In the genomic region with DNA sequence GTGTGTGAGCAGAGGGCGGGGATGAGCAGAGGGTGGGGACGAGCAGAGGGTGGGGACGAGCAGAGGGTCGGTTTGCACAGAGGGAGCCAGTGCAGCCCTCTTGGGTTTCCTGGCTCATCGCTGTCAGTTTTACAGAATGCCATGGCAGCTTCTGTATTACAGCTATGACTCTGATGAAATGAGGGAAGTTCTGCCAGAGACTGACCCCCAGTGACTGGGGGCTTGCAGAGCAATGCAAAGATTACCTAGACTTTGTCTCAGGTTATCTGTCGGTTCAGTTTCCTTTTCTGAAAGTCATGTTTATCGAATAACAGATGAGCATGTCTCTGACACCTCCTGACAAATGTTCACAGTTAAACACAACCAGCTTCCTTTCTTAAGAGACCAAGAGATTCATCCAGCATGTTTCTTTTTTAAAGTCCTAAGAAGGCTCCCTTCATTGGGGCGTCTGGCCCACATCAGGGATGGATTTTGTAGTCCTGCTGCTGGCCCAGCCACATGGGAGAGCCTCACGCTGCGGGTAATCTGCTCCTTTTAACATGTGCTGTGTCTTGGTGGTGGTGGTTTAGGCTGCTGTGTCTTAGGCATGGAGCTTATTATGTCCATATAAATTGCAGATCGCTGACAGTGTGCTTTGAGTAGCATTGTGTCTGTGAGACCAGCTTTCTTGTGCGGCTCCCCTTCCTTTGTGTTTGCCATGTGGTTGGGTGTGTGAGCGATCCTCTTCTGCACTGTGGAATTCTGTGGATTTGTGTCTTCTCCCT, we compare ENCODE assay signal across 11 mouse cellular contexts.
DNase-seq lines count a peak whose midpoint lies in the region; ATAC-seq and TF ChIP-seq lines count a peak whose summit lies in the region.
"Had no signal": no experiment of that assay in that cellular context is flagged by ENCODE, and none has a peak within 500 bp of the region (broad histone marks: within the 10 kb centered on the region; RNA-seq: fewer than 3 reads in every experiment).

No protein-coding gene starts in this region.

- no peak overlapping the region for H3K4me3 ChIP-seq in heart, embryonic 16.5 days (ENCODE audit: low read length)
- no peak overlapping the region for H3K4me3 ChIP-seq in midbrain, embryonic 13.5 days (replicated peaks)
- H3K4me3 ChIP-seq in kidney, adult 2 months (ENCODE audit: insufficient read depth, low read depth, low read length) = no peak overlapping the region
- H3K4me3 ChIP-seq: limb, embryonic 15.5 days had no signal

- H3K9me3 ChIP-seq in heart, embryonic 16.5 days (replicated peaks; ENCODE audit: control insufficient read depth, low read length) = no peaks in the 10 kb centered on the region
- no peaks in the 10 kb centered on the region for H3K9me3 ChIP-seq in midbrain, embryonic 13.5 days
- H3K9me3 ChIP-seq: limb, embryonic 15.5 days had no signal

- no peak for TF ChIP-seq POLR2A in kidney, adult 2 months (IDR thresholded peaks at IDR 0.05; ENCODE audit: low read depth, low read length)

- 44% methylated on average over 13 of the region's 13 CpGs for WGBS in heart, embryonic 16.5 days
- WGBS in midbrain, embryonic 13.5 days = 39% methylated on average over 13 of the region's 13 CpGs
- WGBS in kidney, adult 2 months = 61% methylated on average over 13 of the region's 13 CpGs

- TF ChIP-seq CTCF in kidney, adult 2 months (conservative IDR thresholded peaks at IDR 0.05; ENCODE audit: insufficient read depth, insufficient read length, low read depth, low read length) = no peak

- H3K27ac ChIP-seq in heart, embryonic 16.5 days (ENCODE audit: low read length) = peak overlapping the region; percentile 24; the same call in 1 of the 2 replicates
- H3K27ac ChIP-seq in midbrain, embryonic 13.5 days = peak overlapping the region; percentile 59; the same call in 1 of the 2 replicates
- H3K27ac ChIP-seq in kidney, adult 2 months (ENCODE audit: insufficient read depth, low read depth, low read length) = no peak overlapping the region
- H3K27ac ChIP-seq: limb, embryonic 15.5 days had no signal

- no peak overlapping the region for H3K4me2 ChIP-seq in heart, embryonic 16.5 days (ENCODE audit: low read depth, low read length)
- no peak overlapping the region for H3K4me2 ChIP-seq in midbrain, embryonic 13.5 days (replicated peaks)
- H3K4me2 ChIP-seq: limb, embryonic 15.5 days had no signal

- H3K36me3 ChIP-seq in heart, embryonic 16.5 days (ENCODE audit: control insufficient read depth, insufficient read depth) = no peaks in the 10 kb centered on the region
- H3K36me3 ChIP-seq in midbrain, embryonic 13.5 days = no peaks in the 10 kb centered on the region
- no peaks in the 10 kb centered on the region for H3K36me3 ChIP-seq in kidney, adult 2 months (ENCODE audit: control insufficient read depth, insufficient read depth, low read length)
- H3K36me3 ChIP-seq: limb, embryonic 15.5 days had no signal

- no peak for ATAC-seq in heart, embryonic 16.5 days (replicated peaks; ENCODE audit: extremely low read depth, insufficient read depth, low FRiP score)
- peak; percentile 57 for ATAC-seq in common myeloid progenitor, adult 5-6 weeks (replicated peaks; ENCODE audit: low read depth, poor library complexity, severe bottlenecking)
- ATAC-seq in midbrain, embryonic 13.5 days = peak; percentile 16; the same call in 1 of the 2 replicates
- ATAC-seq in monocyte, adult 5-6 weeks (replicated peaks; ENCODE audit: insufficient number of reproducible peaks, low FRiP score, low TSS enrichment, poor library complexity, severe bottlenecking) = no peak
- ATAC-seq: intestine, postnatal 0 days had no signal

- H3K4me1 ChIP-seq in heart, embryonic 16.5 days (ENCODE audit: control insufficient read depth, insufficient read depth, low read length) = peaks cover 22% of the 10 kb centered on the region
- peaks cover 53% of the 10 kb centered on the region for H3K4me1 ChIP-seq in midbrain, embryonic 13.5 days (replicated peaks)
- no peaks in the 10 kb centered on the region for H3K4me1 ChIP-seq in kidney, adult 2 months (ENCODE audit: control insufficient read depth, insufficient read depth, low read length)

- H3K9ac ChIP-seq in heart, embryonic 16.5 days (ENCODE audit: low read length) = no peak overlapping the region
- no peak overlapping the region for H3K9ac ChIP-seq in midbrain, embryonic 13.5 days (replicated peaks)
- H3K9ac ChIP-seq: limb, embryonic 15.5 days had no signal

- no peaks in the 10 kb centered on the region for H3K27me3 ChIP-seq in heart, embryonic 16.5 days (ENCODE audit: control insufficient read depth, insufficient read depth, low read length)
- H3K27me3 ChIP-seq in midbrain, embryonic 13.5 days = no peaks in the 10 kb centered on the region
- no peaks in the 10 kb centered on the region for H3K27me3 ChIP-seq in kidney, adult 2 months (replicated peaks; ENCODE audit: control insufficient read depth, insufficient read depth, low read length)

- no peak for DNase-seq in heart, adult 18-20 months
- DNase-seq in forelimb bud, embryonic 11.5 days (ENCODE audit: low read depth, low spot score) = peak; percentile 45
- no peak for DNase-seq in right cerebral cortex, postnatal 36 days (ENCODE audit: low spot score in 2 of 2)
- no peak for DNase-seq in kidney, adult 2 months
- DNase-seq: adrenal gland, adult 2 months had no signal

Comparison
In these comparisons a context has a peak if more than half of its experiments do, and no peak if none do; other contexts are left out.
1. ATAC-seq: peak in common myeloid progenitor, adult 5-6 weeks (single experiment) and midbrain, embryonic 13.5 days (single experiment); none in heart, embryonic 16.5 days (single experiment) and monocyte, adult 5-6 weeks (single experiment).